Mouse (Mus musculus) liver, postnatal 0 days (tissue): ENCODE measurements around the gene Abcc1.

Experiments used
- CTCF ChIP-seq: sonication (generic); IDR thresholded peaks from 2 replicates; pipeline ENCODE4 v1.5.1; 2016; ENCODE audit warnings: antibody characterized with exemption, low read depth
- EP300 ChIP-seq: IDR thresholded peaks from 2 replicates; pipeline ENCODE4 v1.6.1; 2016; ENCODE audit warnings: antibody characterized with exemption, low read depth, mild to moderate bottlenecking

GRCm38 (mm10) chr16:14444059-14444855 lies 82.9 kb downstream of the Abcc1 start:
- no peak for TF ChIP-seq CTCF
- no peak for TF ChIP-seq EP300
